Mouse (Mus musculus) layer of hippocampus, adult 2 months (tissue): ENCODE results near the gene Iqsec1. TPM values are rescaled to one million over a fixed set of nuclear protein-coding genes. Genes with fewer than 3 reads are reported as not detected.

Experiments
- DNase-seq, 2 experiments: peaks; one replicate each; pipeline ENCODE4 v3.0.0; 2022; ENCODE audit warnings: low spot score in 2 of 2
- H3K27ac ChIP-seq: fragments of 200-600 bp; 2 replicates; pipeline ENCODE4 v1.8.1; 2022
- H3K4me3 ChIP-seq: fragments of 200-600 bp; 2 replicates; pipeline ENCODE4 v1.8.1; 2022; ENCODE audit warnings: mild to moderate bottlenecking
- CTCF ChIP-seq: fragments of 200-600 bp; conservative IDR thresholded peaks from 2 replicates; pipeline ENCODE4 v1.8.1; 2022; ENCODE audit warnings: antibody characterized with exemption, mild to moderate bottlenecking, moderate library complexity
- total RNA-seq, 2 experiments: library from RNA; stranded (reverse); gene quantifications; 2 replicates each; pipeline ENCODE4 v1.2.3; 2021

The Iqsec1 gene
- total RNA-seq, 2 experiments from 2014 or later = 250 to 270 TPM

DNA sequence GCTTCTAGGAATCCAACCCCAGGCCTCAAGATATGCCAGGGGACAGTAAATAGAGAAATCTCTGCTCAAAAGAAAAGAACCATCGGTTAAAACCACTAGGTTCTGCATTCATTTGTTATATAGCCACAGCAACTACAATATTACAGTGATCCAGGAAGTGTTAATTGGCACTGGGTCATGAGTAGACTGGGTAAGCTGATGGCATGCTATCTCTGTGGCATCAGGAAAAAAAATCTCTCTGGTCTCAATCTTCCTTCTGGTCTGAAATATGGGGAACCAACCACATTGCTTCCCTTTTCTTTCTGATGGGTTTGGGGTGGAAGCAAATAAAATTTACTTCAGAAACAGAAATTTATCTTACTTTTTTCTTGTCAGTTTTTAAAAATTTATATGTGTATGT is 212.9 kb downstream of the Iqsec1 start:
- DNase-seq = no peak
- TF ChIP-seq CTCF = no peak
- no peak overlapping the region for H3K27ac ChIP-seq
- H3K4me3 ChIP-seq = no peak overlapping the region

GRCm38 (mm10) chr6:90773811-90774233 is 214.7 kb downstream of the Iqsec1 start:
- no peak for DNase-seq
- Histone ChIP-seq H3K27ac (peak overlapping the region; percentile 32; the same call in 1 of the 2 replicates), H3K4me3 (no peak overlapping the region)
- TF ChIP-seq CTCF = no peak

DNA sequence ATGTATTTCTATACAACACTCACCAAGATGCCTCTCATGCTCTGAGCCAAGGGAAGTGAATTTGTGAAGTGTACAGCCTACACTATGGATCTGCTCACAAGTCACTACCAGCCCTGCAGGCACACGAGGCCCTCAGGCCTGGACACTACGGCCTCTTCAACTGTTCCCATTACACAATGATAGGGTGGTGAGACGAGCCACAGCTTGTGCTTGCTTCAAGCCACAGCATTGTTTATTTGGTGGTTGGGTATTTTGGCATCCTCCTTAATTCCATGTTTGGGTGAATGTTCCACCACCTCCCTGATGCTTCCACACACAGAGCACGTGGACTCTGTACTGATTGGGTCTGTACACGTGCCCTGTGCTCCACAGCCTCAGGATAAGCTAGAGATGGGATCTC is 216.4 kb downstream of the Iqsec1 start:
- TF ChIP-seq CTCF = no peak
- Histone ChIP-seq H3K4me3 (no peak overlapping the region), H3K27ac (no peak overlapping the region)
- DNase-seq = no peak

DNA sequence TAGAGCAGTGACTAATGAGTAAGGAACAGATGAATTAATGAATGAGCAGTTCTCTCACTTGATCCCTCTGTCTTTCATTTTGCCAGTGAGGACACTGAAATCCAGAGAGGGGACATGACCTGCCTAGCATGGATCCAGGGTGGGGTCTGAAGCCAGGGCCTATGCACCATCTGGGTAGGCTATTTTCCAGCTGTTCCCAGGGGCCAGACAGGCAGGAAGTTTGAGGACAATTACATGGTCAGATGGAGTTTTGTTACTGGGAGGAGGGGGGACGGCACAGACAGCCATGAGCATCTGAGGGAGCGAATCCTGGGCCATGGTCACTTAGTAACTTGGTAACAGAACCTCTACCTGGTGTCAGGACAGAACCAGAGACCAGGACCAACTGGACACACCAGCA is 220.0 kb downstream of the Iqsec1 start:
- no peak for TF ChIP-seq CTCF
- H3K27ac ChIP-seq = no peak overlapping the region
- DNase-seq = no peak
- H3K4me3 ChIP-seq = no peak overlapping the region

DNA sequence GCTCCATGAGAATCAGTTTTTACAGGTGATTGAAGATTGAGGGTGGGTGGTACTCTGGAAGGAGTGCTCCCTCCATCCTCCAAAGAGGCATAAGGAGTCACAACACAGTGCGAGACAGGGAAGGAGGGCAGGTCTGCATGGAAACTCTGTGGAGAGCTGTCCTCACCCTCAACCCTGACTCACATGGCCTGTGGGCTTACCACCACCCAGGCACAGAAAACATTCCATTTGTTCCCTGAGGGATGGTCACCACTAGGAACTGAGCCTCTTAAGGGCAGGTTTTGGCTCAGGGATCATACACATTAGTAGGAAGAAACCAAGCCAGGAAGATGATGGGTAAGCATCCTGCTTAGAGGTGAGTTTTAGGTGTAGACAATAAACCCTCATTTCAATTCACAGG is 220.6 kb downstream of the Iqsec1 start:
- DNase-seq = no peak
- H3K4me3 ChIP-seq = no peak overlapping the region
- H3K27ac ChIP-seq = no peak overlapping the region
- TF ChIP-seq CTCF = no peak

DNA sequence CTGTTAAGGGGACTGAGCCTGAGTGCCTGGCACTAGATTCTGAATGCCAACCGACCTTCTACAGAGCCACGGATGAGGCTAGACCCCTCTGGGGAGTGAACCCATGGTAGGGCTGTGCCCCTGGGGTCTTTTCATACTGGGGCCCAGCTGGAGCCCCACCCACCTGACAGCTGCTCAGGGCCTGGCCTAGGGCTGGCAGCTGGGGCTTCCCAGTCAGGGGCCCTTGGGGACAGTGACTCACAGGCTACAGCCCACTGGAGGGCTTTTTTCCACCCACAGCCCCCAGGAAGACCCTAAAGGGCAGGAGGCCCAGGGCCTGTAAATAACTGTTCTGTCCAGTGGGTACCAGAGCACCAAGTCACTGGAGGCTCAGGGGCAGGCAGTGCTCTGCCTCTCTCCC is 223.7 kb downstream of the Iqsec1 start:
- H3K27ac ChIP-seq = peak overlapping the region; percentile 56
- no peak overlapping the region for H3K4me3 ChIP-seq
- no peak for DNase-seq
- no peak for TF ChIP-seq CTCF

DNA sequence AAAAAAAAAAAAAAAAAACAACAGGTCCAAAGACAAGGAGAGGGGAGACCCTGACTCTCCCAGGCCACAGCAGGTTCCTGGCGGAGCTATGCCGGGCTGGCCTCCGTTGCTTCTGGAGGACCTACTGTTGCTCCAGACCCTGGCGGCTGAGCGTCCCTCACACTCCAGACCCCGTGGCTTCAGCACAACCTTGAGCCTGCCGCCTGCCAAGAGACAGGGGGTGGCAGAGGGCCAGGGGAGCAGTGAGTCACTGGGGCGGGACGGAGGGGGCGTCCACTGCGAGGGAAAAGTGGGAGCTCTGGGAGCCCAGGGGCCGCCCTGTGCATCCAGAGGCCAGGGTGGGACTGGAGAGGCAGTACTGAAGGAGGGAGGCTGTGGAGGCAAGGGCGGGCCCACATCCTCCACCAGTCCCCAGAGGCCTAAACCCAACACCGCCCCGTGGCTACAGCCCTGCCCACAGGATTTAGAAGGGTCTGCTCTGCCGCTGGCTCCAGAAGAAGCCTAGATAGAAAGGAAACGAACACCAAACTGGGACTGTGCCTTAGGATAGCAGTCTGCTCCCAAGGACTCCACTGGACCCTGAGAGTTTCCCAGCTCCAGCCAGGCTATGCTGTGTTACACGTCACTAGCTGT is 224.4 kb downstream of the Iqsec1 start:
- no peak for TF ChIP-seq CTCF
- peak; percentile 50 to 54 for DNase-seq
- Histone ChIP-seq H3K27ac (peak overlapping the region; percentile 56), H3K4me3 (no peak overlapping the region)

DNA sequence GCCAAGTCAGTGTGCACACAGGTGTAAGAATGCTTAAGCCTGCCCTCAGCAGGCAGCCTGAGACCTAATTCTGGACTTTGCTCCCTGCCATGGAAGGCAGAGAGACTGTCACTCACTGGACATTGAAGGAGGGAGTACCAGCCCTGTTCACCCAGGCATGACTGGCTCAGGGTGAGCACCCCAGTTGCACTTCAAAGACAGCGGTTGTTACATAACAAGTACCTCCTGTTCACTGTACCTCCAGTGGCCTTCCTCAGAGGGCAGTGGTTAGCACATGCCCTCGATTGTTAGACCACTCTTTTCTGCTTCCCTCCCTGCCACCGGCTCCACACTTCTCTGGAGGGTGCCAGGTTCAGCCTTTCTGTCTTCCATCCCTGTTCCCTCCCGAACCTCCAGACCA is 225.2 kb downstream of the Iqsec1 start:
- no peak overlapping the region for H3K4me3 ChIP-seq
- H3K27ac ChIP-seq = peak overlapping the region; percentile 56
- TF ChIP-seq CTCF = no peak
- DNase-seq = no peak

- no peak for TF ChIP-seq CTCF
- DNase-seq = no peak
- Histone ChIP-seq H3K4me3 (no peak overlapping the region), H3K27ac (no peak overlapping the region; the same call in 1 of the 2 replicates)
These were observed 226.3 kb downstream of the Iqsec1 start for GRCm38 (mm10) chr6:90762120-90762736.

DNA sequence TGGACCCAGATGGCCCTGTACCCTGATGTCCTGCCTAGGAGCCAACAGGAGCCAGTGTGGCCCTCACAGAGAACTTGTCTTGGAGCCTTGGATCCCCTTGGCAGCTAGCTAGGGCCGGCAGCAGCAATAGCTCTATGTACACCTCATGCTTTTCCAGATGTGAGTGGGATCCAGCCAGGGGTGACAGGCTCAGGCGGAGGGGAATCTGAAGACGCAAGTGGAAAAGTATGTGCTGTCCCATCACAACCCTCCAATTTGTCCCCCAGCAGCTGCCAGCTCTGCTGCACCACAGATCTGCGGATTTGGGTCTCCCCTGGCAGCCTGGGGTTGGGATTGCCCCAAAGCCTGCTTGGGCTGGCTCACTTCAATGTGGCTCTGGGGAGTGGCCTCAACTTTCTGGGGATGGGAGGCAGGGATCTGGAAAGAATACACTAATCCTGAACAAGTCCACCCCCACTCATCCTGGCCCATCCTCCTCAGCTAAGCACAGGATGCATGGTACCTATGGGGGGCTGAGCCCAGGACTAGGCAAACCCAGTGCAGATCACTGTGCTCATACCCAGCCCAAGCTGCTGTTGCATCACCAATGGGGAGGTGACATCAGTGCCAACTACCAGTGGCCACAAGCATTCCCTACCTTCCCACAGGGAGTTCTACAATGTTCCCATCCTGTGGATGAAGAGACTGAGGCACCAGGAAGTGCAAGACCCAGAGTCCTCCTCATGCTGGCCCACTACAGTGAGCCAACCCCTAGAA is 227.0 kb downstream of the Iqsec1 start:
- no peak for TF ChIP-seq CTCF
- DNase-seq = no peak
- Histone ChIP-seq H3K4me3 (no peak overlapping the region), H3K27ac (peak overlapping the region; percentile 48)

- peak overlapping the region; percentile 48 for H3K27ac ChIP-seq
- DNase-seq = no peak
- H3K4me3 ChIP-seq = no peak overlapping the region
- TF ChIP-seq CTCF = no peak
These were observed 227.6 kb downstream of the Iqsec1 start for GRCm38 (mm10) chr6:90760886-90761285.

- Histone ChIP-seq H3K27ac (peak overlapping the region; percentile 55; the same call in 1 of the 2 replicates), H3K4me3 (no peak overlapping the region)
- no peak for TF ChIP-seq CTCF
- DNase-seq = no peak
These were observed 228.7 kb downstream of the Iqsec1 start for GRCm38 (mm10) chr6:90759754-90760153.

- Histone ChIP-seq H3K4me3 (no peak overlapping the region), H3K27ac (peak overlapping the region; percentile 28; the same call in 1 of the 2 replicates)
- TF ChIP-seq CTCF = no peak
- DNase-seq = no peak
These were observed 230.3 kb downstream of the Iqsec1 start for GRCm38 (mm10) chr6:90758155-90758554.
